Mouse (Mus musculus) neural tube, embryonic 14.5 days (tissue): ENCODE results near the gene Rab4b. TPM values are rescaled to one million over a fixed set of nuclear protein-coding genes. Genes with fewer than 3 reads are reported as not detected.
A peak's percentile ranks its signal among the peaks of the same experiment; 100 is the strongest.

ENCODE experiments used
- ATAC-seq: fragments of 200-750 bp; cut with Nextera tagmentation; 2 replicates; pipeline ENCODE4 v1.8.0; 2017; ENCODE audit warnings: low read depth, mild to moderate bottlenecking, moderate TSS enrichment, moderate library complexity
- H3K27ac ChIP-seq: fragments of 300-500 bp; sonication (generic); 2 replicates; pipeline ENCODE4 v1.5.1; 2014; ENCODE audit warnings: low read depth, mild to moderate bottlenecking, control low read depth, low read length, moderate library complexity, mixed read lengths
- H3K27me3 ChIP-seq: fragments of 300-500 bp; sonication (generic); 2 replicates; pipeline ENCODE4 v1.6.1; 2014; ENCODE audit warnings: low read length; ENCODE audit not compliant: control insufficient read depth, insufficient read depth
- H3K36me3 ChIP-seq: fragments of 300-500 bp; sonication (generic); 2 replicates; pipeline ENCODE4 v1.6.1; 2014; ENCODE audit warnings: low read length, mixed read lengths; ENCODE audit not compliant: control insufficient read depth, insufficient read depth
- H3K4me1 ChIP-seq: fragments of 300-500 bp; sonication (generic); 2 replicates; pipeline ENCODE4 v1.6.1; 2014; ENCODE audit warnings: low read length; ENCODE audit not compliant: control insufficient read depth, insufficient read depth
- H3K4me2 ChIP-seq: fragments of 300-500 bp; sonication (generic); 2 replicates; pipeline ENCODE4 v1.6.1; 2014; ENCODE audit warnings: mild to moderate bottlenecking, low read depth, low read length, control low read depth
- H3K4me3 ChIP-seq: fragments of 300-500 bp; sonication (generic); 2 replicates; pipeline ENCODE4 v1.5.1; 2014; ENCODE audit warnings: low read depth, low read length, control low read depth, mixed read lengths
- H3K9ac ChIP-seq: fragments of 300-500 bp; sonication (generic); replicated peaks from 2 replicates; pipeline ENCODE4 v1.6.1; 2014; ENCODE audit warnings: low read depth, mild to moderate bottlenecking, control low read depth, low read length, mixed read lengths
- H3K9me3 ChIP-seq: fragments of 300-500 bp; sonication (generic); 2 replicates; pipeline ENCODE4 v1.6.1; 2016; ENCODE audit warnings: low read length; ENCODE audit not compliant: control insufficient read depth
- WGBS: fragments of 180-500 bp; shearing (Covaris S2); extraction: QIAGEN DNeasy Blood & Tissue Kit; methylation state at CpG from one replicate; pipeline ENCODE4 v1.1.7; 2014; 5-methylcytosine and 5-hydroxymethylcytosine counted together
- polyA plus RNA-seq: library from polyadenylated mRNA; unstranded; fragments of >200 nt; fragmentation: Nextera tagmentation; extraction: Ambion mirVana; gene quantifications from 2 replicates; pipeline ENCODE4 v1.2.1, GENCODE M21; 2014

Gene Rab4b
- polyA plus RNA-seq = 100.0 and 100 TPM in 2 replicates

DNA sequence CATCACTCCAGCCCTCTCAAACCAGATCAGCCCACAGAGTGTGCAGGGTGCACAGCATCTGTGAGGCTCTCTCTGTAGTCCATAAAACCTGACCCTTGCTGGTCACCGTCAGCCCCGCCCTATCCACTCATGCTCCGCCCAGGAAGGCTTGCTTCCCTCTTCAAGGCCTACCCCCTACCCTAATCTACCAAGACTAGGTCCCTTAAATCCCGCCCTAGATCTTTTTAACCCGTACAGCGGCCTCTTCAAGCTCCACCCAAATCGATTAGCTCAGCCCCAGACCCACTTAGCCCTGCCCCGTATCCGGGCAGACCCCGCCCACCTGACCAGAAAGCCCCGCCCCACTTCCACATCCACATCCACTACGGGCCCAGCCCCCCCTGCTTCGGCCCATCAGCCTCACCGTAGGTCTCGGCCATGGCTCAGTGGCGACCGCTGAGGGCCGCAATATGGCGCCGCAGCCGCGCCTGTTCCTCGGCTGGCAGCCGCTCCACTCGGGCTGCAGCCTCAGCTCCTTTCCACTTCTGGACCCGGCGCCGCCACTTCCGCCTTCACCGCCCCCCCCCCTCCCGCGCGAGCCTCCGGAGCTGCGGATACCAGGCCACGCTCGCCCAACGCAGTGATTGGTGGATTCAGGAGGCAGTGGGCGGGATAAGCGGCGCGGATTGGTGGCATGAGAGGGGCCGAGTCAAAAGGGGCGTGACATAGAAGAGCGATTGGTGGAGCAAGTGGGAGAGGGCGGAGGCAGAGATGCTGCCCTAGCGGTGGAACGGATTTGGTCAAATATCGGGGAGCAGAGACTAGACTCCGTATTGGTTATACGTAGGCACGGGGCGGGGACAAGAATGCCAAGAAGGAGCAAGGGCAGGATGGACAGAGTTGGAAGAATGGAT is at the start of gene Rab4b:
Gene Rab4b (minus strand): TSS at position 573 of the 893 bp plus-strand sequence.
- peak; percentile 98 for ATAC-seq
- peaks cover 5% of the 10 kb centered on the region for H3K4me1 ChIP-seq
- peaks cover 10% of the 10 kb centered on the region; the same call in 1 of the 2 replicates for H3K36me3 ChIP-seq
- no peaks in the 10 kb centered on the region for H3K9me3 ChIP-seq
- no peaks in the 10 kb centered on the region for H3K27me3 ChIP-seq
- peak within 1 kb of the TSS; percentile 63 for H3K4me3 ChIP-seq
- H3K4me2 ChIP-seq = peak within 1 kb of the TSS; percentile 55
- H3K9ac ChIP-seq = peak within 1 kb of the TSS; percentile 64
- WGBS = under 1% methylated on average over 49 of the region's 53 CpGs
- peak within 1 kb of the TSS; percentile 88 for H3K27ac ChIP-seq

DNA sequence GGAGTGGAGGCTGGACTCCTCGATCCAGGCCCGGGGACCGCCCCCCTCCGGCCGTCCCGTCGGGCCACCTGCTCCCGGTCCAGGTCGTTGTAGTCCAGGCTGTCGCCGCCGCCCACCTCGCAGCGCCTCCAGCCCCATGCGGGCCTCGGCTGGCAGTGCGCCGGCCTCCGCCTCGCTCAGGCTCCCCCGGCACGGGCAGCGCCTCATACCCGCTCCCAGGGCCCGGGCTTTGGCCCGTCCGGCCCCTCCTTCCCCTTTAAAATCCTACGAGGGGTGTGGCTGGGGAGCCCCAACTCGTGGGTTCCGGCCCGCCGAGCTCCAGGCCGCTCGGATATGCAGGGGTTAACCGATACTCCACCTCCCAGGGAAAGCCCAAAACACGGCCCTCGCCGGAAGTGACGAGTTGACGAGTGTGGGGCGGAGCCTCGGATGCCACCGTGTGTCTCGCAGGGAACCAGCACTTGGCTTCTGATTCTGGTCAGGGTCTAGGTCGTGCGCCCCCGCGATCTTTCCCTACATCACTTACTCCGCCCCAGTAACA is 49.7 kb upstream of the Rab4b start, which contains the start of gene Itpkc:
Gene Itpkc (minus strand): TSS at position 381 of the 541 bp plus-strand sequence.
- WGBS = under 1% methylated on average over 48 of the region's 49 CpGs
- peak within 1 kb of the TSS; percentile 86 for H3K9ac ChIP-seq
- H3K36me3 ChIP-seq = no peaks in the 10 kb centered on the region

DNA sequence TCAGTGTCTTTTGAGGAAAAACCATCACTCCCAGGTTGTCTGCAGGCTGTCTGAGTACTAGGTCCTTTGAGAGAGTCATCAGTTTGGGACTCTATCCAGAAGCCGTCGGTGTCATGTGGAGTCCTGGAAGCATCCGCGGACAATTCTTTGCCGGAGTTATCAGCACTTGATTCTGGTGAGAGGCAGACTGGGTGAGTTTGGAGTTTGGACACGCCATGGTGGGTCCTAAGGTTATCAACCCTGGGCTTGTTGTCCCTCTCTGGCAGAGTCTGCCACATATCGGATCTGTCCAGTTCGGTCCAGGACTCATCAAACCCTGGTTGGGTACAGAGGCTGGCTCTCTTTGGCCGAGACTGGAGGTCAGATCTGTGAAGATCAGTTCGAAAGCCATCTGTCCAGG is 49.0 kb upstream of the Rab4b start:
- peak overlapping the region; percentile 83; the same call in 1 of the 2 replicates for H3K27ac ChIP-seq
- no peaks in the 10 kb centered on the region for H3K36me3 ChIP-seq
- no peaks in the 10 kb centered on the region for H3K27me3 ChIP-seq
- ATAC-seq = no peak
- H3K4me2 ChIP-seq = peak overlapping the region; percentile 87
- H3K9me3 ChIP-seq = no peaks in the 10 kb centered on the region
- H3K4me1 ChIP-seq = peaks cover 46% of the 10 kb centered on the region
- WGBS = 2% methylated on average over 10 of the region's 10 CpGs
- peak overlapping the region; percentile 86 for H3K9ac ChIP-seq
- H3K4me3 ChIP-seq = peak overlapping the region; percentile 89

More for the DNA sequence above, 49.7 kb upstream of the Rab4b start, which contains the start of gene Itpkc:
- H3K27me3 ChIP-seq = no peaks in the 10 kb centered on the region
- H3K4me2 ChIP-seq = peak within 1 kb of the TSS; percentile 87
- peak; percentile 84 for ATAC-seq
- H3K4me1 ChIP-seq = peaks cover 47% of the 10 kb centered on the region
- H3K9me3 ChIP-seq = no peaks in the 10 kb centered on the region
- peak within 1 kb of the TSS; percentile 83 for H3K27ac ChIP-seq
- H3K4me3 ChIP-seq = peak within 1 kb of the TSS; percentile 89

DNA sequence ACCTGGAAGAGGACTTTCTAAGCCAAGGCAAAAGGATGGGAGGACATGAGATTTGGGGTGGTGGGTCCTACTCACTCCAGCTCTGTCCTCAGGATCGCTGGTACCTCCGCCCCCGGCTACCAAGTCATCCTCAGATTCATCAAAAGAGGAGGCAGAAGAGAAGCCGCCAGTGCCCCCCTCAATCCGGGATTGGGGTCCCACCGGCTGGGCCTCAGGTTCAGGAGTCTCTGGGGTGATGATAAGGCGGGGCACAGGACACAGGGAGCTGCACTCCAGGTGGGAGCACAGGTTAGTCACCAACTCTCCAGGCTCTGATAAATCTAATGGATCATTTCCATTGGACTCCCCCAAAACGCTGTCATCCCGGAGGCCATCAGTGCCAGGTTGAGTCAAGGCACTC is 48.6 kb upstream of the Rab4b start:
- H3K4me3 ChIP-seq = peak overlapping the region; percentile 89
- no peaks in the 10 kb centered on the region for H3K36me3 ChIP-seq
- no peak overlapping the region for H3K27ac ChIP-seq
- H3K9ac ChIP-seq = peak overlapping the region; percentile 86
- peaks cover 46% of the 10 kb centered on the region for H3K4me1 ChIP-seq
- no peaks in the 10 kb centered on the region for H3K27me3 ChIP-seq
- no peaks in the 10 kb centered on the region for H3K9me3 ChIP-seq
- 40% methylated on average over 9 of the region's 9 CpGs for WGBS
- H3K4me2 ChIP-seq = peak overlapping the region; percentile 87
- no peak for ATAC-seq

DNA sequence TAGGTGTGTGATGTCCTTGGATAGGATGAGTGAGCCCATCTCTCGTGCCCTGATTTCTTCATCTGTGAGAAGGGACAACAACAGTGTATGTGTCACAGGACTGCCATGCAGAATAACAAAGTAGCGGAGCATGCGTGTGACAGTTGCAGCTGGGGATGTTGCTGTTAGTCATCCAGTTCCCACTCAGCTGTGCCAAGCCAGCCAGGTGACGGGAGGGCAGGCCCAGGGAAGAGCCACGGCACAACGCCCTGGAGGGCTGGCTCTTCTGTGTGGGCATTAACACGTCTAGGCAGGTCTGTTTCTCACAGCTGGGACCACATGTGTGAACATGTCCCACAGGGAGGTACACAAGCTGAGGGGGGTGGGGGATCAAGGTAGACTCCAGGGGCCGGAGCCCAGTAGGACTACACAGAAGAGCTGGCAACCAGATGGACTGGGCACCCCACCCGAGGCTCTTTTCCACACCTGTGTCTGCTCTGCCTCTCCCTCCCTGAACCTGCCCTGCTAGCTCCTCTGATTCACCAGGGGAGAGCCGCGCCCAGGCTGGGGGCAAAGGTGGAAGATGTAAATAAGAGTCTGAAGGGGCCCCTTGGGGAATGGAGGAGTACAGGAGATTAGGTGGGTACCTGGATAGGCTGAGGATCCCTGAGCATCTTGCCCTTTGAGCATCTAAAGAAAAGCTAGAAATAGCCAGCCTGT is 46.3 kb upstream of the Rab4b start:
- WGBS = 65% methylated on average over 11 of the region's 11 CpGs
- H3K4me3 ChIP-seq = 0 out of 2 replicates have a peak overlapping the region, but pooled peaks have one; percentile 89
- H3K36me3 ChIP-seq = no peaks in the 10 kb centered on the region
- ATAC-seq = no peak
- no peak overlapping the region for H3K27ac ChIP-seq
- no peaks in the 10 kb centered on the region for H3K9me3 ChIP-seq
- no peaks in the 10 kb centered on the region for H3K27me3 ChIP-seq
- H3K9ac ChIP-seq = peak overlapping the region; percentile 30; the same call in 1 of the 2 replicates
- peaks cover 46% of the 10 kb centered on the region for H3K4me1 ChIP-seq
- H3K4me2 ChIP-seq = peak overlapping the region; percentile 87

DNA sequence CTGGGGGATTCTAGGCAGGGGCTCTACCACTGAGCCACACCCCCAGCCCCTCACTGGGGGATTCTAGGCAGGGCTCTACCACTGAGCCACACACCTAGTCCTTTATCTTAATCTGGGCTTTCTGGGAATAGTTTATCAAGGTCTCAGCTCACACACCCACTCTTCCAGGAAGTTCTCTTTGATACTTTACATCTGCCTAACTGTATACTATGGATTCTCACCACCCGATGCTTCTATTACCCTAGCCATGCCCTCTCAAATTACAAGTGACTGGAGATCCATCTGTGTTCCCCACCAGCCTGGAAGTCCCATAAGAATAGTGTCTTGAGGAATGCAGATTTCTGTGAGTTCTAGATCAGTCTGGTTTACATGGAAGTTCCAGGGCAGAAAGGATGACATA is 43.8 kb upstream of the Rab4b start:
- Histone ChIP-seq H3K9ac (no peak overlapping the region), H3K27me3 (no peaks in the 10 kb centered on the region), H3K36me3 (peaks cover 3% of the 10 kb centered on the region; the same call in 1 of the 2 replicates), H3K27ac (no peak overlapping the region), H3K4me3 (no peak overlapping the region), H3K4me2 (no peak overlapping the region), H3K9me3 (no peaks in the 10 kb centered on the region), H3K4me1 (peaks cover 41% of the 10 kb centered on the region)
- no peak for ATAC-seq
- 79% methylated on average over 1 of the region's 1 CpGs for WGBS

DNA sequence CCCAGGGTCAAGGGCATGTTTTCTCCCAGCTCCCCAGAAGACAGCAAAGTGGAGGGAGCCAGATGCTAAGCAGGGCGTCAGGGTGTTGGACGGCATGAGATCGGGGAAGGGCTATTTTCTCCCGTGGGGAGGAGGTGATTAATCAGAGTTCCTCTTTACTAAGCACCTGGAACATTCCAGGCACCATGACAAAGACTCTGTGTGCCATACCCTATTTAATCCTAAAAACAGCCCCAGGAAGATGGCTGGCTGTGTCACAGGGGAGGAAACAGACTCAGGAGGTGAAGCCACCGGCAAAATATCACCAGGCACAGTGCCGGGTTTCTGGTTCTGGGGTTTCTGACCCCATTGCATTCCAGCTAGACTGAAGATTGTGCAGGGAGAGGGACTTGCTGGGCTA is 43.2 kb upstream of the Rab4b start:
- no peak for ATAC-seq
- 82% methylated on average over 6 of the region's 6 CpGs for WGBS

DNA sequence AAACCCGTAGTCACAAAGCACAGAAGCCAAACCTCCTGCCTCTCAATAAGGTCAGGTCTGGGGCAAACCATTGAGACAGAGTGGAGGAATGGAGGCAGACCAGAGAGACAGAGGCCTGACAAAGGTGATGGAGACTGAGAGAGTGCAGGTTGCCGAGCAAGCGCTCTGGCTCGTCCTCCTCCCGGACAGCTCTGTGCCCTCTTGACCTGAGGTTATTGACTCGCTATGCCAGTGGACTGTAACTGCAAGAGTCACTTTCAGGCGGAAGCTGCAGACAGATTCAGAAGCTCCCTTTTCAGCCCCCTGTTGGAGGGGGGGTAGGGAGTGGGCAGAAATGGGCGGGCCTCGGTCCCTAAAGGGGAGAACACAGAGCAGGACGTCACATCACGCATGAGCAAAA is 41.2 kb upstream of the Rab4b start:
- WGBS = 74% methylated on average over 11 of the region's 11 CpGs
- no peak overlapping the region for H3K9ac ChIP-seq
- H3K27ac ChIP-seq = no peak overlapping the region
- no peak for ATAC-seq
- H3K9me3 ChIP-seq = no peaks in the 10 kb centered on the region
- H3K36me3 ChIP-seq = peaks cover 15% of the 10 kb centered on the region; the same call in 1 of the 2 replicates
- H3K27me3 ChIP-seq = no peaks in the 10 kb centered on the region
- no peak overlapping the region for H3K4me3 ChIP-seq
- peaks cover 15% of the 10 kb centered on the region for H3K4me1 ChIP-seq
- no peak overlapping the region for H3K4me2 ChIP-seq

More for the DNA sequence above, 43.2 kb upstream of the Rab4b start:
- H3K9ac ChIP-seq = no peak overlapping the region
- H3K9me3 ChIP-seq = no peaks in the 10 kb centered on the region
- H3K4me3 ChIP-seq = no peak overlapping the region
- H3K27me3 ChIP-seq = no peaks in the 10 kb centered on the region
- H3K4me2 ChIP-seq = no peak overlapping the region
- H3K4me1 ChIP-seq = peaks cover 35% of the 10 kb centered on the region
- no peak overlapping the region for H3K27ac ChIP-seq
- peaks cover 3% of the 10 kb centered on the region; the same call in 1 of the 2 replicates for H3K36me3 ChIP-seq
